Mouse (Mus musculus): ENCODE results near the gene Asl. TPM values are rescaled to one million over a fixed set of nuclear protein-coding genes. Genes with fewer than 3 reads are reported as not detected.

Gene Asl
- 1 to 10 TPM; 4.8 to 6.3 TPM for total RNA-seq (2021)

GRCm38 (mm10) chr5:130029142-130029897 lies at the start of gene Asl, which contains the start of gene Crcp:
Gene Asl, minus strand, starts transcription at chr5:130029247.
Gene Crcp, plus strand, starts transcription at chr5:130029290.
- peak; percentile 66 for DNase-seq (ENCODE audit: low spot score)
- intact Hi-C loops (cut with DNase I) = no loop called here

- intact Hi-C loops (cut with DNase I) = loop anchor here (1.0 kb wide), 1 partner anchor 61 kb away; no protein-coding TSS in a partner anchor
- no peak for DNase-seq (ENCODE audit: low spot score)
Measured at GRCm38 (mm10) chr5:130078834-130079156, 49.7 kb upstream of the Asl start.

GRCm38 (mm10) chr5:130078096-130078833 lies 49.2 kb upstream of the Asl start:
- no peak for DNase-seq (ENCODE audit: low spot score)
- intact Hi-C loops (cut with DNase I) = no loop called here

- no peak for DNase-seq (ENCODE audit: low spot score)
- intact Hi-C loops (cut with DNase I) = no loop called here
Measured at GRCm38 (mm10) chr5:130076396-130076795, 47.3 kb upstream of the Asl start.

GRCm38 (mm10) chr5:130074491-130074890 lies 45.4 kb upstream of the Asl start:
- no peak for DNase-seq (ENCODE audit: low spot score)
- intact Hi-C loops (cut with DNase I) = no loop called here

GRCm38 (mm10) chr5:130073026-130073425 lies 44.0 kb upstream of the Asl start, which contains the start of gene Tpst1:
Gene Tpst1, plus strand, starts transcription at chr5:130073326.
- no peak for DNase-seq (ENCODE audit: low spot score)
- intact Hi-C loops (cut with DNase I) = no loop called here

GRCm38 (mm10) chr5:130067841-130068264 lies 38.8 kb upstream of the Asl start:
- intact Hi-C loops (cut with DNase I) = no loop called here
- DNase-seq (ENCODE audit: low spot score) = no peak

- intact Hi-C loops (cut with DNase I) = no loop called here
- DNase-seq (ENCODE audit: low spot score) = no peak
Measured at GRCm38 (mm10) chr5:130065579-130065978, 36.5 kb upstream of the Asl start.

GRCm38 (mm10) chr5:130063760-130064159 lies 34.7 kb upstream of the Asl start:
- intact Hi-C loops (cut with DNase I) = loop anchor here (2.0 kb wide), 1 partner anchor 15 kb away; no protein-coding TSS in a partner anchor
- no peak for DNase-seq (ENCODE audit: low spot score)

- no peak for DNase-seq (ENCODE audit: low spot score)
- intact Hi-C loops (cut with DNase I) = loop anchor here (2.0 kb wide), 1 partner anchor 13 kb away; no protein-coding TSS in a partner anchor
Measured at GRCm38 (mm10) chr5:130062096-130062495, 33.0 kb upstream of the Asl start.

GRCm38 (mm10) chr5:130060329-130060665 lies 31.2 kb upstream of the Asl start:
- intact Hi-C loops (cut with DNase I) = no loop called here
- no peak for DNase-seq (ENCODE audit: low spot score)

GRCm38 (mm10) chr5:130059413-130060328 lies 30.6 kb upstream of the Asl start:
- intact Hi-C loops (cut with DNase I) = no loop called here

GRCm38 (mm10) chr5:130056303-130056702 lies 27.3 kb upstream of the Asl start:
- no peak for DNase-seq (ENCODE audit: low spot score)
- intact Hi-C loops (cut with DNase I) = no loop called here

More at GRCm38 (mm10) chr5:130059413-130060328, 30.6 kb upstream of the Asl start:
- peak; percentile 42 for DNase-seq (ENCODE audit: low spot score)

- no peak for DNase-seq (ENCODE audit: low spot score)
- intact Hi-C loops (cut with DNase I) = no loop called here
Measured at GRCm38 (mm10) chr5:130055688-130056087, 26.6 kb upstream of the Asl start.

GRCm38 (mm10) chr5:130052955-130053354 lies 23.9 kb upstream of the Asl start:
- intact Hi-C loops (cut with DNase I) = no loop called here
- DNase-seq (ENCODE audit: low spot score) = no peak

GRCm38 (mm10) chr5:130052510-130052909 lies 23.5 kb upstream of the Asl start:
- DNase-seq (ENCODE audit: low spot score) = no peak
- intact Hi-C loops (cut with DNase I) = no loop called here

GRCm38 (mm10) chr5:130051073-130051860 lies 22.2 kb upstream of the Asl start:
- intact Hi-C loops (cut with DNase I) = no loop called here
- DNase-seq (ENCODE audit: low spot score) = no peak

- no peak for DNase-seq (ENCODE audit: low spot score)
- intact Hi-C loops (cut with DNase I) = no loop called here
Measured at GRCm38 (mm10) chr5:130050416-130050815, 21.4 kb upstream of the Asl start.

GRCm38 (mm10) chr5:130048786-130049520 lies 19.9 kb upstream of the Asl start:
- intact Hi-C loops (cut with DNase I) = loop anchor here (2.0 kb wide), 1 partner anchor 14 kb away; no protein-coding TSS in a partner anchor
- DNase-seq (ENCODE audit: low spot score) = peak; percentile 50
